Mouse (Mus musculus): ENCODE measurements around the gene Phox2b. TPM values are rescaled to one million over a fixed set of nuclear protein-coding genes. Genes with fewer than 3 reads are reported as not detected.

The Phox2b gene
- total RNA-seq, 2 experiments from 2014 or later = 0.10 TPM; not detected in 1

- no peak for DNase-seq (ENCODE audit: low spot score in 2 of 2)
These were observed 5.1 kb downstream of the Phox2b start for GRCm38 (mm10) chr5:67093991-67094390.

DNA sequence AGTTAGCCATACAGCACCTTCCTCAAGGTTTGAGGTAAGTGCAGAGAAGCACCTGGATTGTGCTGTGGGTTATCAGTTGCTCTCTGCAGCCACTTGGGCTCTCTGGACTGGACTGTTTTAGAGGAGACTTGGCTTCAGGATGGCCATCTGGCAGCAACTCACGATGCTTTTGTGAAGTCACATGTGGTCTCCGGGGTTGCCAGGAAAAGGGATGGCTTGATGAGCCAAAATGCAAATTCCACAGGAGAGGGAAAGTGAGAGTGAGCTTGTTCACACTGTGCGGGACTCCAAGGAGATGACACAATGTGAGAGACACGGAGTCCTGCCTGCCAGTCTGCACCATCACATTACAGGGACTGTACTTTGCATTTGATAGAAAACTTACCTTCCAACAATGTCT lies 7.3 kb downstream of the Phox2b start:
- no peak for DNase-seq (ENCODE audit: low spot score in 2 of 2)

GRCm38 (mm10) chr5:67090856-67091255 lies 8.2 kb downstream of the Phox2b start:
- DNase-seq (ENCODE audit: low spot score in 2 of 2) = no peak

DNA sequence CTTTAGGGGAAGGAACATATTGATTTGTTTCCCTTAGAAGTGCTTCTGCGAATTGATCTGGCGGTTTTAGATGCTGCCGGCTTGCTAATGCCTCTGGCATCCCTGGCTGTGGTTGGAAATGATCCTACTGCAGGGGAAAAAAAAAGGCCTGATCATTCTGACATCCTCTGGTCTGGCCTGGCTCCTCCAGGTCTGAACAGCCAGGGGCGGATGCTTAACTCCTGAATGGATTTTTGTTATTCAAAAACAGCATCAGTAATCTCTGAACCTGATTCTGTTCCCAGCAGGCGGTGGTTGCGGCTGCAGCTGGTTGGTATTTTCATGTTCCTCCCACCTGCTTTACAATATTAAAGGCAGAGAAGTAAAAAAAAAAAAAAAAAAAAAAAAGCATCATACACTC lies 16.0 kb downstream of the Phox2b start:
- DNase-seq (ENCODE audit: low spot score in 2 of 2) = no peak

GRCm38 (mm10) chr5:67063596-67063995 lies 35.5 kb downstream of the Phox2b start:
- DNase-seq (ENCODE audit: low spot score in 2 of 2) = no peak

DNA sequence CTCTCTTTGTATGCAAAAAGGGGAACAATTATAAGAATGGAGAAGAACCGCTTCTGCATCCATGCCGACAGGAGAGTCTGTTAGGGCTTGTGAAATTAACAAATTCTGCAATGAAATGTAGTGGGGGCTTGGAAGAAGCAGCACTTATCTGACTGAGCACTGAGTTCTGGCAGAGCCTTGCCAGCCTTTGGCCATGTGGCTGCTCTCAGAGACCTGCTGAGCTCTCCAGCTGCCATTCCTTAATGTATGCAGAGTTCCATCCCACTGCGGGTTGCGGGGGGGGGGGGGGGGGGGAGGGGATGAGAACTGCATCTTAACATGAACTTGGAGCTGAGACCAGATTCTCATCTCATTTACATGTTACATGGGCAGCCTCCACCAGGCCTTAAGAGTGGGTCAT lies 38.6 kb downstream of the Phox2b start:
- DNase-seq (ENCODE audit: low spot score in 2 of 2) = no peak

DNA sequence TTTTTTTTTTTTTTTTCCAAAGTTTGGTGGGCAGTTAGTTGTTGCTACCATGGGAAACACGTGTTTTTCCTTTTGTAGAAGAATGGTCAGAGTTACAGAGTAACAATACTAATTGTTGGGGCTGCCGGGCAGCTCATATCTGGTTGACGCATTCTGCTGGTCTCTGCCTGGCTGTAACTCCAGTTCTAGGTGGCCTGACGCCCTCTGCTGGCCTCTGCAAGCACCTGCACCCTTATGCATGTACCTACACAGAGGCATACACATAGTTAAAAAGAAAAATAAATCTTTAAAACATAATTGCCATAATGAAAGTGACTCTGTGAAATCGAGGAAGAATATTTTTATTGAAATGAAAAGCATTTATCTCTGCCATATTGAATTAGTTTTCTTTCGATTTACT lies 41.3 kb downstream of the Phox2b start:
- DNase-seq (ENCODE audit: low spot score in 2 of 2) = no peak

DNA sequence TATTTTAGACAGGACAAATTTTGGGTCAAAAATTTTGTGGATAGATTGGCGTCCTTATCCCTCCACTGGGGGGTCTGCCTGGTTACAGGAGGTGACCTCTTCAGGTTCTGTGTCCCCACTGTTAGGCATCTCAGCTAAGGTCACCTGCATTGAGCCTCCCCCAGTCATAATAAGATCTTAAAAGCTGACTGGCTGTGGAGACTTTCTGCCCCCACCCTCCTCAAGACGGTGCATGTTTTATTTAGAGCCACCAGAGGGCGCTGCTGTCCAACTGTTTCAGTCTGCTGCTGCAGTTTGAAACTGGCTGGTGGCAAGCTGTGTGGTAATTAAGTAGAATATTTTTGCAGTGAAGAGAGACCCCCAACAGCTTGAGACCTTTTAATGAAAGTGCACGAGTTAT lies 51.1 kb downstream of the Phox2b start:
- DNase-seq (ENCODE audit: low spot score in 2 of 2) = peak in 1 of 2 experiments; percentile 22

Small RNA genes within 50 kb of the gene (microRNA-seq; reads per million reads assigned to microRNA genes)
- not detected for gene Gm23841

Other genes starting within 250 kb of the Phox2b start
- 10 to 100 TPM; 38.2 to 42.6 TPM for gene Tmem33, start 161.3 kb upstream of the Phox2b start, total RNA-seq (2021)
- 10 to 100 TPM; 73.9 to 75.1 TPM for gene Slc30a9, start 207.7 kb upstream of the Phox2b start, total RNA-seq (2021)